9 mouse cellular contexts compared by ENCODE assay signal in the genomic region with DNA sequence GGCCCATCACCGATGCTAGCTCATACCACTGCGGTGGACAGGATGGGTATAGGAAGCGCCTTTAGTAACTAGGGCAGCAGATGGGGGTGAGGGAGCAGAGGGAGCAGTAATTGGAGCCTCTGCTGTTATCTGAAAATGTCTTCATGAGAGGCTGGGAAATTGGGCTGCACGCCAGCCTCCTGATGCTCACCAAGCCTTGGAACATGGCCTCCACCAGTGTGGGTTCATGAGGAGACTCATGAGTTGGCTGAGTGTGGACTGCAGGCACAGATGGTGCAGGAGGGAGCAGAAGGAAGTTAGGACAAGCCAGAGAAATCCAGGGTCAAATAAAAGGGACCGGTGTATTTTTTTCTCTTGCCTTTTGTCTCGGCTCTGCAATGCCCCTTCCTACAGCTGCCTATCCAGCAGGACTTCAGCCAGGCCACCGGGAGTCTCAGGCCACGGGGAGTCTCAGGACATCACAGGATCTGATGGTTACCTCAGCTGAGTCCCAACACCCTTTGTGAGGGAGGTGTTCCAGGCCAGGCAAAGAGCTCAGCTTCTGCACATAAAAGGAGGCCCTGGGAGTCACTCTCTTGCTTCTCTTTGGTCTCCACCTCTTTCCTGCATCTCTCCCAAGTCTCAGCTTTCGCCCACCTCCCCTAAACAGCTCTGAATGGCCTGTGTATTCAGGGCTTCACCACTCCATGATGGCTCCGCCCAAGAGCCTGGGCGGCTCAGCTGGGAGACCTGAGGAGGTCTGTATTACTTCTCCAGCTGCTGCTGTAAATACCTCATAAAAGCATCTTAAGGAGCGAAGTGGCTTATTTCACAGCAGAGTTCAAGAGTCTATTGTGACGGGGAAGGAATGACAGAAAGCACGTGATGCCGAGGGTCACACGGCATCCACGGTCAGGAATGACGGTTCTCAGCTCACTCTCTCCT. TPM values are rescaled to one million over a fixed set of nuclear protein-coding genes. Genes with fewer than 3 reads are reported as not detected.
DNase-seq lines count a peak whose midpoint lies in the region; ATAC-seq and TF ChIP-seq lines count a peak whose summit lies in the region.
"Had no signal": no experiment of that assay in that cellular context is flagged by ENCODE, and none has a peak within 500 bp of the region (broad histone marks: within the 10 kb centered on the region; RNA-seq: fewer than 3 reads in every experiment).

No protein-coding gene starts in this region.

- H3K4me2 ChIP-seq in heart, embryonic 13.5 days: no peak overlapping the region
- H3K4me2 ChIP-seq in limb, embryonic 12.5 days: peak overlapping the region; percentile 30

- TF ChIP-seq CTCF in cerebellum, adult 2 months (IDR thresholded peaks at IDR 0.05; ENCODE audit: borderline replicate concordance, insufficient read depth, low read depth, low read length): no peak

- 35% methylated on average over 18 of the region's 18 CpGs for WGBS in cerebellum, adult 2 months
- 57% methylated on average over 18 of the region's 18 CpGs for WGBS in heart, embryonic 13.5 days
- 32% methylated on average over 18 of the region's 18 CpGs for WGBS in limb, embryonic 12.5 days

- ATAC-seq in heart, embryonic 13.5 days (ENCODE audit: extremely low read depth, insufficient number of reproducible peaks, low FRiP score, low TSS enrichment): no peak
- ATAC-seq in limb, embryonic 12.5 days (ENCODE audit: insufficient number of reproducible peaks, insufficient read depth, low FRiP score, low TSS enrichment, low read depth): peak; percentile 84

- H3K4me3 ChIP-seq in cerebellum, adult 2 months (replicated peaks; ENCODE audit: insufficient read depth, low read depth, low read length): no peak overlapping the region
- no peak overlapping the region for H3K4me3 ChIP-seq in heart, embryonic 13.5 days
- H3K4me3 ChIP-seq in limb, embryonic 12.5 days (replicated peaks): no peak overlapping the region
- H3K4me3 ChIP-seq: myocyte had no signal

- no peaks in the 10 kb centered on the region for H3K9me3 ChIP-seq in heart, embryonic 13.5 days
- H3K9me3 ChIP-seq in limb, embryonic 12.5 days: no peaks in the 10 kb centered on the region

- 0 out of 2 replicates have a peak overlapping the region, but pooled peaks have one; percentile 50 for H3K9ac ChIP-seq in heart, embryonic 13.5 days
- no peak overlapping the region for H3K9ac ChIP-seq in limb, embryonic 12.5 days (replicated peaks)

- TF ChIP-seq POLR2A in cerebellum, adult 2 months (IDR thresholded peaks at IDR 0.05; ENCODE audit: borderline replicate concordance, insufficient read depth, low read length): no peak

- no peaks in the 10 kb centered on the region for H3K36me3 ChIP-seq in heart, embryonic 13.5 days
- H3K36me3 ChIP-seq in limb, embryonic 12.5 days: no peaks in the 10 kb centered on the region

- H3K27me3 ChIP-seq in cerebellum, adult 2 months (ENCODE audit: control insufficient read depth, insufficient read depth, low read length): no peaks in the 10 kb centered on the region
- no peaks in the 10 kb centered on the region for H3K27me3 ChIP-seq in heart, embryonic 13.5 days (replicated peaks)
- H3K27me3 ChIP-seq in limb, embryonic 12.5 days: no peaks in the 10 kb centered on the region; the same call in 1 of the 2 replicates

- H3K27ac ChIP-seq in cerebellum, adult 2 months (ENCODE audit: insufficient read depth, low read length): peak overlapping the region; percentile 88
- H3K27ac ChIP-seq in heart, embryonic 13.5 days (replicated peaks): peak overlapping the region; percentile 73
- peak overlapping the region; percentile 85 for H3K27ac ChIP-seq in limb, embryonic 12.5 days

- DNase-seq in layer of hippocampus, adult 11-12 months (ENCODE audit: low spot score): peak; percentile 53
- no peak for DNase-seq in layer of hippocampus, adult 9-10 months (ENCODE audit: low spot score)
- DNase-seq in cerebellum, adult 2 months: peak; percentile 95 to 98
- no peak for DNase-seq in testis, postnatal 14 days (ENCODE audit: low spot score)
- DNase-seq in left cerebral cortex, postnatal 10 days (ENCODE audit: extremely low spot score in 1 of 2, low spot score in 2 of 2): no peak
- DNase-seq in spleen, postnatal 10 days (ENCODE audit: low spot score in 2 of 2): no peak

- intact Hi-C loops in left cerebral cortex, postnatal 10 days (cut with DNase I): no loop called here

- peaks cover 65% of the 10 kb centered on the region for H3K4me1 ChIP-seq in cerebellum, adult 2 months (ENCODE audit: control insufficient read depth, insufficient read depth, low read length)
- H3K4me1 ChIP-seq in heart, embryonic 13.5 days: peaks cover 67% of the 10 kb centered on the region
- peaks cover 45% of the 10 kb centered on the region for H3K4me1 ChIP-seq in limb, embryonic 12.5 days (replicated peaks)

RNA-seq across cellular contexts. Expression of gene Tmem51, which starts 23.4 kb away (rescaled TPM):
- 26.2 and 26.3 TPM in 2 replicates for polyA plus RNA-seq in cerebellum, adult 2 months (2012; rRNA removed)
- polyA plus RNA-seq in heart, embryonic 13.5 days (2015; fragmentation: Nextera tagmentation; extraction: Ambion mirVana): 25.3 and 30.3 TPM in 2 replicates
- polyA plus RNA-seq in limb, embryonic 12.5 days (2016; fragmentation: Nextera tagmentation; extraction: Ambion mirVana): 16.9 and 17.1 TPM in 2 replicates
- 1 to 10 TPM; 6.4 to 7.2 TPM for total RNA-seq in left cerebral cortex, postnatal 10 days (2021)
- polyA plus RNA-seq: myocyte had no signal

RNA-seq across cellular contexts. Expression of gene Fhad1, which starts 45.8 kb away (rescaled TPM):
- 2.1 and 3.4 TPM in 2 replicates for polyA plus RNA-seq in cerebellum, adult 2 months (2012; rRNA removed)
- polyA plus RNA-seq in heart, embryonic 13.5 days (2015; fragmentation: Nextera tagmentation; extraction: Ambion mirVana): 2.7 and 3.6 TPM in 2 replicates
- 1.4 and 1.8 TPM in 2 replicates for polyA plus RNA-seq in limb, embryonic 12.5 days (2016; fragmentation: Nextera tagmentation; extraction: Ambion mirVana)
- total RNA-seq in left cerebral cortex, postnatal 10 days (2021): 1 to 10 TPM; 2.3 to 2.7 TPM

Comparison
In these comparisons a context has a peak if more than half of its experiments do, and no peak if none do; other contexts are left out.
1. DNase-seq: peak in layer of hippocampus, adult 11-12 months (single experiment) and cerebellum, adult 2 months (2 of 2); none in layer of hippocampus, adult 9-10 months (single experiment), testis, postnatal 14 days (single experiment), left cerebral cortex, postnatal 10 days (0 of 2) and spleen, postnatal 10 days (0 of 2).
2. Peak in every context shown above with its lines, with median percentiles within 50 percentile points of each other: H3K27ac ChIP-seq.